Mouse (Mus musculus): ENCODE data around the gene Wdr35. TPM values are rescaled to one million over a fixed set of nuclear protein-coding genes. Genes with fewer than 3 reads are reported as not detected.

Wdr35 gene
- total and polyA plus RNA-seq, 3 experiments, result 5.9 to 8.8 (median 7.4) TPM

GRCm38 (mm10) chr12:9024071-9024470, 50.4 kb downstream of the Wdr35 start:
- no peak overlapping the region for H3K27ac ChIP-seq (ENCODE audit: insufficient read depth, low read depth)
- no peak overlapping the region for H3K9ac ChIP-seq (ENCODE audit: insufficient read depth, low read depth)
- no peaks in the 10 kb centered on the region for H3K79me2 ChIP-seq (replicated peaks; ENCODE audit: control insufficient read depth, extremely low read depth, insufficient read depth, poor library complexity, severe bottlenecking)
- H3K9me3 ChIP-seq (replicated peaks; ENCODE audit: low read length), result no peaks in the 10 kb centered on the region
- dilution Hi-C loops (cut with MboI; ENCODE audit: extremely low pct_ligation_motif_present, extremely low pct_unique_long_range_greater_than_20kb, low sequenced_read_pairs), result no loop called here
- H3K36me3 ChIP-seq (replicated peaks in 1 of 2; ENCODE audit: control insufficient read depth in 1 of 2, insufficient read depth in 1 of 2, low read length in 1 of 2), result peaks cover 0 to 19% of the 10 kb centered on the region in 2 experiments
- H3K4me3 ChIP-seq (replicated peaks in 1 of 3; ENCODE audit: low read depth in 2 of 3, low read length in 2 of 3, poor library complexity in 1 of 3), result no peak overlapping the region
- no peak for DNase-seq (ENCODE audit: extremely low read depth)
- no peaks in the 10 kb centered on the region for H3K27me3 ChIP-seq (replicated peaks)
- H3K4me1 ChIP-seq (ENCODE audit: control insufficient read depth in 1 of 2, insufficient read depth in 2 of 2), result peaks cover 0 to 3% of the 10 kb centered on the region in 2 experiments; a peak in 1 of 4 replicates
- in situ Hi-C loops (cut with MboI; ENCODE audit: low pct_ligation_motif_present, low pct_unique_long_range_greater_than_20kb, low sequenced_read_pairs), result loop anchor here (25.0 kb wide), 2 partner anchors 487 to 712 kb away; partner anchors contain the start of genes Gdf7 and Hs1bp3
- TF ChIP-seq MYC (IDR thresholded peaks at IDR 0.05; ENCODE audit: low read depth, low read length) (no peak), POLR2AphosphoS2 (IDR thresholded peaks at IDR 0.05; ENCODE audit: low read depth, low read length) (no peak), SMC3 (IDR thresholded peaks at IDR 0.05; ENCODE audit: low read depth, low read length) (no peak), MAX (IDR thresholded peaks at IDR 0.05; ENCODE audit: low read length) (no peak), MAZ (IDR thresholded peaks at IDR 0.05; ENCODE audit: low read depth, low read length) (no peak), NRF1 (IDR thresholded peaks at IDR 0.05; ENCODE audit: low read depth, low read length) (no peak), TBP (conservative IDR thresholded peaks at IDR 0.05; ENCODE audit: low read depth, low read length) (no peak), ZC3H11A (IDR thresholded peaks at IDR 0.05; ENCODE audit: low read depth, low read length) (no peak), ZMIZ1 (IDR thresholded peaks at IDR 0.05; ENCODE audit: low read depth, low read length) (no peak), PAX5 (IDR thresholded peaks at IDR 0.05; ENCODE audit: low read length) (no peak), GABPA (IDR thresholded peaks at IDR 0.05; ENCODE audit: insufficient replicate concordance, low read depth, low read length) (no peak), SIN3A (IDR thresholded peaks at IDR 0.05; ENCODE audit: low read length) (no peak), MXI1 (IDR thresholded peaks at IDR 0.05; ENCODE audit: low read depth, low read length) (no peak), MEF2A (IDR thresholded peaks at IDR 0.05; ENCODE audit: borderline replicate concordance, low read depth, low read length) (no peak), NELFE (IDR thresholded peaks at IDR 0.05; ENCODE audit: low read depth, low read length) (no peak), CTCF (conservative IDR thresholded peaks at IDR 0.05 in 1 of 2, IDR thresholded peaks at IDR 0.05 in 1 of 2; ENCODE audit: low read depth in 2 of 2, low read length in 2 of 2) (no peak), IRF4 (IDR thresholded peaks at IDR 0.05; ENCODE audit: low read depth, low read length) (no peak), ZNF384 (IDR thresholded peaks at IDR 0.05; ENCODE audit: low read depth, low read length) (no peak), MAFK (IDR thresholded peaks at IDR 0.05; ENCODE audit: insufficient replicate concordance, low read length) (no peak)
- H3K4me2 ChIP-seq (ENCODE audit: insufficient read depth, low read depth, poor library complexity, severe bottlenecking), result no peak overlapping the region

DNA sequence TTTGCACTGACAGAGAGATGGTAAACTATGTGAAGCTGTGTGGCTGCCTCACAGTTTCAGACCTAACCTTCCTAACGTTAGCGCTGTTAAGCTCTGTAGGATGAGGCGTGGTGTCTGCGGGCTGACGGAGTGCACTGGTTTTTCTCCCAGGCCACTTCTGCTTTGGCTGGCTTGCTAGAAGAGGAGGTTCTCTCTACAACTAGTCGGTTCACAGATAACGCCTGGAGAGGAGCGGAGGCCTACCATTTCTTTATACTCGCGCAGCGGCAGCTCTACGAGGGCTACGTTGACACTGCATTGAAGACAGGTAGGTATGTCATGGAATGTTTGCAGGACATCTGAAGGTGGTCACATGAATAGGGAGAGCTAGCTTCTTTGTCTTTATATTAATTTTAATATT, 51.0 kb downstream of the Wdr35 start:
- Histone ChIP-seq H3K9ac (ENCODE audit: insufficient read depth, low read depth) (no peak overlapping the region), H3K36me3 (replicated peaks in 1 of 2; ENCODE audit: control insufficient read depth in 1 of 2, insufficient read depth in 1 of 2, low read length in 1 of 2) (peaks cover 0 to 19% of the 10 kb centered on the region in 2 experiments), H3K4me1 (ENCODE audit: control insufficient read depth in 1 of 2, insufficient read depth in 2 of 2) (peaks cover 2 to 3% of the 10 kb centered on the region in 2 experiments; a peak in 2 of 4 replicates), H3K79me2 (replicated peaks; ENCODE audit: control insufficient read depth, extremely low read depth, insufficient read depth, poor library complexity, severe bottlenecking) (no peaks in the 10 kb centered on the region), H3K27ac (ENCODE audit: insufficient read depth, low read depth) (no peak overlapping the region), H3K4me3 (replicated peaks in 1 of 3; ENCODE audit: low read depth in 2 of 3, low read length in 2 of 3, poor library complexity in 1 of 3) (no peak overlapping the region), H3K27me3 (replicated peaks) (no peaks in the 10 kb centered on the region), H3K9me3 (replicated peaks; ENCODE audit: low read length) (no peaks in the 10 kb centered on the region), H3K4me2 (ENCODE audit: insufficient read depth, low read depth, poor library complexity, severe bottlenecking) (no peak overlapping the region)
- TF ChIP-seq IRF4 (IDR thresholded peaks at IDR 0.05; ENCODE audit: low read depth, low read length) (no peak), MAZ (IDR thresholded peaks at IDR 0.05; ENCODE audit: low read depth, low read length) (no peak), RAD21 (IDR thresholded peaks at IDR 0.05; ENCODE audit: low read depth, low read length) (no peak), EP300 (IDR thresholded peaks at IDR 0.05; ENCODE audit: low read length) (no peak), NELFE (IDR thresholded peaks at IDR 0.05; ENCODE audit: low read depth, low read length) (no peak), TCF12 (IDR thresholded peaks at IDR 0.05; ENCODE audit: low read depth, low read length) (no peak), MXI1 (IDR thresholded peaks at IDR 0.05; ENCODE audit: low read depth, low read length) (no peak), MYC (IDR thresholded peaks at IDR 0.05; ENCODE audit: low read depth, low read length) (no peak), POLR2A (IDR thresholded peaks at IDR 0.05; ENCODE audit: low read depth, low read length) (no peak), BHLHE40 (IDR thresholded peaks at IDR 0.05; ENCODE audit: low read depth, low read length) (no peak), SIN3A (IDR thresholded peaks at IDR 0.05; ENCODE audit: low read length) (no peak), POLR2AphosphoS2 (IDR thresholded peaks at IDR 0.05; ENCODE audit: low read depth, low read length) (no peak), USF1 (IDR thresholded peaks at IDR 0.05; ENCODE audit: low read depth, low read length) (no peak), JUND (conservative IDR thresholded peaks at IDR 0.05; ENCODE audit: low read depth, low read length) (no peak), SMC3 (IDR thresholded peaks at IDR 0.05; ENCODE audit: low read depth, low read length) (no peak), NRF1 (IDR thresholded peaks at IDR 0.05; ENCODE audit: low read depth, low read length) (no peak), ZMIZ1 (IDR thresholded peaks at IDR 0.05; ENCODE audit: low read depth, low read length) (no peak), ETS1 (conservative IDR thresholded peaks at IDR 0.05; ENCODE audit: low read depth, low read length) (no peak), JUN (IDR thresholded peaks at IDR 0.05; ENCODE audit: insufficient read depth, low read depth, low read length) (no peak)
- dilution Hi-C loops (cut with MboI; ENCODE audit: extremely low pct_ligation_motif_present, extremely low pct_unique_long_range_greater_than_20kb, low sequenced_read_pairs), result no loop called here
- no peak for DNase-seq (ENCODE audit: extremely low read depth)
- in situ Hi-C loops (cut with MboI; ENCODE audit: low pct_ligation_motif_present, low pct_unique_long_range_greater_than_20kb, low sequenced_read_pairs), result loop anchor here (25.0 kb wide), 2 partner anchors 487 to 712 kb away; partner anchors contain the start of genes Gdf7 and Hs1bp3

All from CH12.LX (cell line).